Mouse (Mus musculus): ENCODE results near the gene Hmx2. TPM values are rescaled to one million over a fixed set of nuclear protein-coding genes. Genes with fewer than 3 reads are reported as not detected.

Gene Hmx2
- 0.61 and 0.68 TPM in 2 replicates for polyA plus RNA-seq (2014; fragmentation: Nextera tagmentation; extraction: Ambion mirVana)

DNA sequence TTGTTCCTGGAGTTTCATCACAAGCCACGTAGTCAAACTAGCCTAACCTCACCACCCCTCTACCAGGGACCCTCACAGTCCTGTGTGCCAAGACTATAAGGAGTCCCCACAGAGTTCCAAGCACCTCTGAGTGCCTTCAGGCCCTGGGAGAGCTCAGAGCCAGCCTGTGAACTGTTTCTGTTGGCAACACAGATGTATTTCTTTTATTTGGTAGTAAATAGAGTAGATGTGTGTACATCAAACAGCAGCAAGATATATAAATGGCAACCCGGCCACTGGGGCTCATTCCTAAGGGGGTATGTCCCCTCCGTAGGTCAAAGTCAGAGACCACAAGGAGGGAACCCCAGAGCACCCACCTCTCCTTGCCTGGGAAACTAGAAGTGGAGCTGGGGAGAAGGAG lies at the start of gene Hmx2:
TSS of gene Hmx2 (plus strand) at position 301 of the 400 bp plus-strand sequence.
- H3K9ac ChIP-seq (ENCODE audit: low read length) = no peak within 1 kb of the TSS
- no peak within 1 kb of the TSS for H3K27ac ChIP-seq (ENCODE audit: low read depth, low read length)
- H3K27me3 ChIP-seq (ENCODE audit: control insufficient read depth, insufficient read depth, low read length) = peaks cover 94% of the 10 kb centered on the region
- peaks cover 17% of the 10 kb centered on the region; the same call in 1 of the 2 replicates for H3K4me1 ChIP-seq (replicated peaks; ENCODE audit: control insufficient read depth, insufficient read depth, low read length)
- WGBS = 1% methylated on average over 3 of the region's 3 CpGs
- no peaks in the 10 kb centered on the region for H3K9me3 ChIP-seq (ENCODE audit: control insufficient read depth, low read length)
- H3K4me3 ChIP-seq (ENCODE audit: low read depth, low read length) = no peak within 1 kb of the TSS
- ATAC-seq (replicated peaks; ENCODE audit: low FRiP score) (no peak), DNase-seq (ENCODE audit: low spot score) (no peak)
- no peak within 1 kb of the TSS for H3K4me2 ChIP-seq (ENCODE audit: low read depth, low read length, severe bottlenecking)
- H3K36me3 ChIP-seq (ENCODE audit: control insufficient read depth, insufficient read depth, low read length) = no peaks in the 10 kb centered on the region

DNA sequence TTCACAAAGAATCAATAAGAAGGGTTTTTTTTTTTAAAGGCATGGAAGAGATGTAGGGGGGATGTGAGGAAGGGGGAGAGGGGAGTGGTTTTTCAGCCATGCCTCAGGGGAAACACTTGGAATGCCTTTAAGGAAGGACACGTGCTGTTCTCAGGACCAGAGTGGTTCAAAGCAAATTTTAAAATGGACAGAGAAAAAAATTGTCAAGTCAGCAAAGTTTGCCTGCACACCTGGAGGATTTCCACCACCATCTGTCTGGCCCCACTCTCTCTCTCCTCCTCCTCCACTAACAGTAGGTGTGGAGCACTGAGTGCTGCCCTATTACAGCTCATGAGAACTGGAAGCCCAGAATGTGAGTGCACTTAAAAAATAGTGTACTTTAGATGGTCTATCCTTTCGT lies 44.8 kb upstream of the Hmx2 start:
- ATAC-seq (replicated peaks; ENCODE audit: low FRiP score) = no peak
- no peak overlapping the region for H3K9ac ChIP-seq (ENCODE audit: low read length)
- H3K9me3 ChIP-seq (ENCODE audit: control insufficient read depth, low read length) = no peaks in the 10 kb centered on the region
- H3K4me3 ChIP-seq (ENCODE audit: low read depth, low read length) = no peak overlapping the region
- 79% methylated on average over 2 of the region's 2 CpGs for WGBS
- DNase-seq (ENCODE audit: low spot score) = no peak
- no peak overlapping the region for H3K27ac ChIP-seq (ENCODE audit: low read depth, low read length)
- H3K27me3 ChIP-seq (ENCODE audit: control insufficient read depth, insufficient read depth, low read length) = no peaks in the 10 kb centered on the region
- no peaks in the 10 kb centered on the region for H3K36me3 ChIP-seq (ENCODE audit: control insufficient read depth, insufficient read depth, low read length)
- H3K4me2 ChIP-seq (ENCODE audit: low read depth, low read length, severe bottlenecking) = no peak overlapping the region
- no peaks in the 10 kb centered on the region for H3K4me1 ChIP-seq (replicated peaks; ENCODE audit: control insufficient read depth, insufficient read depth, low read length)

DNA sequence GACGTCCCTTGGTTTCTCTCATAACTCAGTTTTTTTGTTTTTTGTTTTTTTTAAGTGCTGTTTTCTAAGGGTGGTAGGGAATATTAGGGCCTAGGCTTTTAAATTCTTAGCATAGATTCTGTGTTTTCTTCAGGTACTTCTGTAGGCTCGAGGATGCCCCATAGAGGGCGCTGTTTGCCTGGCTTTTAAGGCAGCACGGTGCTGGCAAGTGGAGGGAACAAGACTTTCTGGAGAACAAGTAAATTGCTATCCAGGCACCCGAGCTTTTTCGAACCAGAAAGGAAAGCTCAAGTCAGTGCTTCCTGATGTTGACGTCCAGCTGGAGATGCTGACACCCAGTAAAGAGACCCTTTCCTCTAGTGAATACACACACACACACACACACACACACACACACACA lies 8.6 kb upstream of the Hmx2 start:
- H3K4me3 ChIP-seq (ENCODE audit: low read depth, low read length) = no peak overlapping the region
- H3K9ac ChIP-seq (ENCODE audit: low read length) = no peak overlapping the region
- WGBS = under 1% methylated on average over 7 of the region's 7 CpGs
- ATAC-seq (replicated peaks; ENCODE audit: low FRiP score) = no peak
- peaks cover 79% of the 10 kb centered on the region for H3K27me3 ChIP-seq (ENCODE audit: control insufficient read depth, insufficient read depth, low read length)
- no peaks in the 10 kb centered on the region for H3K36me3 ChIP-seq (ENCODE audit: control insufficient read depth, insufficient read depth, low read length)
- H3K4me1 ChIP-seq (replicated peaks; ENCODE audit: control insufficient read depth, insufficient read depth, low read length) = peaks cover 22% of the 10 kb centered on the region
- H3K27ac ChIP-seq (ENCODE audit: low read depth, low read length) = no peak overlapping the region
- DNase-seq (ENCODE audit: low spot score) = peak; percentile 93
- no peak overlapping the region for H3K4me2 ChIP-seq (ENCODE audit: low read depth, low read length, severe bottlenecking)
- no peaks in the 10 kb centered on the region for H3K9me3 ChIP-seq (ENCODE audit: control insufficient read depth, low read length)

DNA sequence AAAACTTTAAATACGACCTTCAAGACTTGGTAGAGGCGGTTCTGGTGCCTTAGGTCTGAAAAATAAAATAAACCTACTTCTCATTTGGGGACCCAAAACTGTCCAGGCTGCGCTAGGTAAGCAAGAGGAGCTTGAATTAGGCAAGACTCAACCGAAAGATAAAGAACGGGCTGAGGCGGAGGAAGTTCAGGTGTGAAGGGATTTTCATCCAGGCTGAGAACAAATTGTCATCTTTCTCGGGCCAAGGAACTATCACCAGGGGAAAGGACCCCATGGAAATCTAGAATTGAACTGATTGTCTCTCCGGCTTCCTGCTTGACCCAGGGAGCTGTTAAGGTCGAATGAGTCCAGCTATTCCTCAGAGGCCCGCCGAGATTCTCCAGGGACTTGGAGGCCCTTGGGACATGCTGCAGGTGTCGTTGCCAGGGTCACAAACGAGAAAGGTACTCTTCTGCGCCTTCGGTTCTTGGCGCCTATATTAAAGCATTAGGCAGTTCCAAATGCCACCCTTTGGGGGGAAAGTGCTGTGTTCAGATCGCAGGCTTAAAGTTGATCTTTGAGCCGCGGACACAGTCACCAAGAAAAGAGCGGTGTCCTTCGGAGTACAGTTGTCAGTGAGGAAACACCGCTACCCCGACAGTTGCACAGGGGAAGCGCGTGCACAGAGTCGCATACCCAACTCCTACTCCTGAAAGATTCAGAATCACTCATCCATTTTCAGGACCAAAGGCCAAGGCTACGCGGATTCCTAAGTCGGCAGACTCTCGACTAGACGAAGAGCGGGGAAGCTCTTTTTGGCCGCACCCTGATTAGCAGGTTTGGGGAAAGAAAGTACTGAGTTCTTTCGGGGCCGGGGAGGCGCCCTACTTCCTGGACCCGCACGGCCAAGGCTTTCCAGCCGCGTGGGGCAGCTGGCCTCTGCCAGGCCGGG lies 7.1 kb upstream of the Hmx2 start:
- ATAC-seq (replicated peaks; ENCODE audit: low FRiP score) = no peak
- H3K27me3 ChIP-seq (ENCODE audit: control insufficient read depth, insufficient read depth, low read length) = peaks cover 90% of the 10 kb centered on the region
- peaks cover 22% of the 10 kb centered on the region for H3K4me1 ChIP-seq (replicated peaks; ENCODE audit: control insufficient read depth, insufficient read depth, low read length)
- 0 out of 2 replicates have a peak overlapping the region, but pooled peaks have one; percentile 21 for H3K9ac ChIP-seq (ENCODE audit: low read length)
- DNase-seq (ENCODE audit: low spot score) = peak; percentile 53
- no peaks in the 10 kb centered on the region for H3K36me3 ChIP-seq (ENCODE audit: control insufficient read depth, insufficient read depth, low read length)
- 1% methylated on average over 41 of the region's 41 CpGs for WGBS
- peak overlapping the region; percentile 34 for H3K4me3 ChIP-seq (ENCODE audit: low read depth, low read length)
- no peaks in the 10 kb centered on the region for H3K9me3 ChIP-seq (ENCODE audit: control insufficient read depth, low read length)
- peak overlapping the region; percentile 79 for H3K4me2 ChIP-seq (ENCODE audit: low read depth, low read length, severe bottlenecking)
- H3K27ac ChIP-seq (ENCODE audit: low read depth, low read length) = no peak overlapping the region

DNA sequence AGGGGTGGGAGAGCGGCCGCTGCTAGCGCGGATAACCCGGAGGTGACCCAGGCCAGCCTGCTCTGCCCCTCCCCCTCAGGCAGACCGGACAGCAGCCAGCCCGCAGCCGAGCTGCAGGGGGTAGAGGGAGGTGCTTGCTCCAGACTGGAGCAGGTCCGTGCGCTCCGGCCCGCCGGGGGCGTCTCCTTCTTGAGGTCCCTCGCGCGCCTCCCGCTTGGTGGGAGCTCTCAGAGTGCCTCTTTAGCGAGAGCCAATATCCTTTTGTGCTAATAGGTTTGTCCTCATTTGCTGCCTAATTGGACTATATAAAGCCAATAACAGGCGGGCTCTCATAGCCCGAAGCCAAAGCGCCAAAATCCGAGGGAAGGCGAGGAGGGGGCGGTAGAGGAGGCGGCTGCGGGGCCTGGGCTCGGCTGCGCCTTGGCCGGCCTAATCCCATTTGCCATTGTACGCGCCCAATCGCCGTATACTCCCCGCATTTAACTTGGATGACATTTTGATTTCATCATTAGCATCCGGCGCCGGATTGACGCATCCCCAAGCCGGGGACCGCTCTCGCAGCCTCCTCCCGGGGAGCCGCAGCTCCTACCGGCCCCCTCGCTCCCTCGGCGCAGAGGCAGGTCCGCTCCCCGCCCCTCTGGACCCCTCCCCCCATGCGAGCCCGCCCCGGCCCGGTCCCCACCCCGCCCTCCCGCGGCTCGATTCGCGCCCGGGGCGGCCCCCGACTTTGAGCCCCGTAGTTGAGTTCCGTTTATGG lies 6.3 kb upstream of the Hmx2 start, which contains the start of gene Hmx3:
TSS of gene Hmx3 (plus strand) at position 753 of the 757 bp plus-strand sequence.
- under 1% methylated on average over 59 of the region's 65 CpGs for WGBS
- peaks cover 94% of the 10 kb centered on the region for H3K27me3 ChIP-seq (ENCODE audit: control insufficient read depth, insufficient read depth, low read length)
- H3K27ac ChIP-seq (ENCODE audit: low read depth, low read length) = no peak within 1 kb of the TSS
- DNase-seq (ENCODE audit: low spot score) (peak; percentile 85), ATAC-seq (replicated peaks; ENCODE audit: low FRiP score) (peak; percentile 88)
- H3K9ac ChIP-seq (ENCODE audit: low read length) = peak within 1 kb of the TSS; percentile 21; the same call in 1 of the 2 replicates
- H3K9me3 ChIP-seq (ENCODE audit: control insufficient read depth, low read length) = no peaks in the 10 kb centered on the region
- H3K4me3 ChIP-seq (ENCODE audit: low read depth, low read length) = peak within 1 kb of the TSS; percentile 34
- H3K4me1 ChIP-seq (replicated peaks; ENCODE audit: control insufficient read depth, insufficient read depth, low read length) = peaks cover 22% of the 10 kb centered on the region
- peak within 1 kb of the TSS; percentile 79 for H3K4me2 ChIP-seq (ENCODE audit: low read depth, low read length, severe bottlenecking)
- H3K36me3 ChIP-seq (ENCODE audit: control insufficient read depth, insufficient read depth, low read length) = no peaks in the 10 kb centered on the region

DNA sequence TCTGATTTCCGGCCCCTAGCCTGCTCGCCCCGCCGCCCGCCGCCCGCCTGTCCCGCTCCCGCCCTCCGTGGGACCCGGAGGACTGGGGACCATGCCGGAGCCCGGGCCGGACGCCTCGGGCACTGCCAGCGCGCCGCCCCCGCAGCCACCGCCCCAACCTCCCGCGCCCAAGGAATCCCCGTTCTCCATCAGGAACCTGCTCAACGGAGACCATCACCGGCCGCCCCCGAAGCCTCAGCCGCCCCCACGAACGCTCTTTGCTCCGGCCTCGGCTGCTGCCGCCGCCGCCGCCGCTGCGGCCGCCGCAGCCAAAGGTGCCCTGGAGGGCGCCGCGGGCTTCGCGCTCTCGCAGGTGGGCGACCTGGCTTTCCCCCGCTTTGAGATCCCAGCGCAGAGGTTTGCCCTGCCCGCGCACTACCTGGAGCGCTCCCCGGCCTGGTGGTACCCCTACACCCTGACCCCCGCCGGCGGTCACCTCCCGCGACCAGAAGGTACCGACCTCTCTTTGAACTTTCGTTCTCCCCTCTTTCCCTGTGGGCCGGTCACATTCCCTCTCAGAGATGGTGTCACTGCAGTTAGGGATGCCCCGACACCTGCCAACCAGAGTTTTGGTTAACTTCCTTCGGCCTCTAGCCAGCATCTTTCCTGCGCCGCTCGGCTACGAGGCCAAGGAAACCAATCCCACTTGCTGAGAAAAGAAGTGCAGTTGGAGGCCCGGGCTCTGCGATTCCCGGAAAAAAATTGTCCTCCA lies 5.5 kb upstream of the Hmx2 start:
- no peak for DNase-seq (ENCODE audit: low spot score)
- ATAC-seq (replicated peaks; ENCODE audit: low FRiP score) = peak; percentile 40; the same call in 1 of the 2 replicates
- Histone ChIP-seq H3K4me3 (ENCODE audit: low read depth, low read length) (peak overlapping the region; percentile 34), H3K9me3 (ENCODE audit: control insufficient read depth, low read length) (no peaks in the 10 kb centered on the region), H3K36me3 (ENCODE audit: control insufficient read depth, insufficient read depth, low read length) (no peaks in the 10 kb centered on the region), H3K4me2 (ENCODE audit: low read depth, low read length, severe bottlenecking) (peak overlapping the region; percentile 79), H3K27me3 (ENCODE audit: control insufficient read depth, insufficient read depth, low read length) (peaks cover 96% of the 10 kb centered on the region), H3K4me1 (replicated peaks; ENCODE audit: control insufficient read depth, insufficient read depth, low read length) (peaks cover 22% of the 10 kb centered on the region), H3K9ac (ENCODE audit: low read length) (peak overlapping the region; percentile 14; the same call in 1 of the 2 replicates), H3K27ac (ENCODE audit: low read depth, low read length) (no peak overlapping the region)
- WGBS = 1% methylated on average over 69 of the region's 71 CpGs

DNA sequence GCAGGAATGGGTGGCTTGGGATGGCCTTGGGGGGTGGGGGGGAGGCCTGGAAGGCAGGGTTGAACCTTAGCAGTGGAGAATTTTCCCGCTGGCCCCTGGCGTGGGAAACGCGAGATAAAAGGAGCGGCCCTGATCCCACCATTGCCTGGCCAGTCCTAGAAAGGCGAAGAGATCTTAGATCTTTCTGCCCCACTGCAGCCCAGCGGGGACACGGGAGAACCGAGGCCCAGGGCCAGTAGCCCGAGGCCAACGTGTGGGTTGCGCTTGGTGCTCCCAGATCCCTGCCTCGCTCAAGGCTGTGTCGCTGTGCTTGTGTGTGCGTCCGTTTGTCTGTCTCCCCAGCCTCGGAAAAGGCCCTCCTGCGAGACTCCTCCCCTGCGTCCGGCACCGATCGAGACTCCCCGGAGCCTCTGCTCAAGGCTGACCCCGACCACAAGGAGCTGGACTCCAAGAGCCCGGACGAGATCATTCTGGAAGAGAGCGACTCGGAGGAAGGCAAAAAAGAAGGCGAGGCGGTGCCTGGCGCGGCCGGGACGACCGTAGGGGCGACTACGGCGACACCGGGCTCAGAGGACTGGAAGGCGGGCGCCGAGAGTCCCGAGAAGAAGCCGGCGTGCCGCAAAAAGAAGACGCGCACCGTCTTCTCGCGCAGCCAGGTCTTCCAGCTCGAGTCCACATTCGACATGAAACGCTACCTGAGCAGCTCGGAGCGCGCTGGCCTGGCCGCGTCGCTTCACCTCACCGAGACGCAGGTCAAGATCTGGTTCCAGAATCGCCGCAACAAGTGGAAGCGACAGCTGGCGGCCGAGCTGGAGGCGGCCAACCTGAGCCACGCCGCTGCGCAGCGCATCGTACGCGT lies 4.7 kb upstream of the Hmx2 start:
- under 1% methylated on average over 75 of the region's 75 CpGs for WGBS
- Histone ChIP-seq H3K4me3 (ENCODE audit: low read depth, low read length) (peak overlapping the region; percentile 34), H3K4me1 (replicated peaks; ENCODE audit: control insufficient read depth, insufficient read depth, low read length) (peaks cover 22% of the 10 kb centered on the region), H3K9me3 (ENCODE audit: control insufficient read depth, low read length) (no peaks in the 10 kb centered on the region), H3K27ac (ENCODE audit: low read depth, low read length) (no peak overlapping the region), H3K4me2 (ENCODE audit: low read depth, low read length, severe bottlenecking) (peak overlapping the region; percentile 32; the same call in 1 of the 2 replicates), H3K36me3 (ENCODE audit: control insufficient read depth, insufficient read depth, low read length) (no peaks in the 10 kb centered on the region), H3K9ac (ENCODE audit: low read length) (no peak overlapping the region), H3K27me3 (ENCODE audit: control insufficient read depth, insufficient read depth, low read length) (peaks cover 96% of the 10 kb centered on the region)
- peak; percentile 71 for DNase-seq (ENCODE audit: low spot score)
- ATAC-seq (replicated peaks; ENCODE audit: low FRiP score) = no peak

All from forebrain, embryonic 11.5 days (tissue).